Mouse (Mus musculus) brain, embryonic 14.5 days (tissue): Measurements from ENCODE around the gene Elf5.

ENCODE experiments used
- CTCF ChIP-seq: fragments of 200-500 bp; IDR thresholded peaks from 2 replicates; pipeline ENCODE4 v1.5.1; 2012; ENCODE audit warnings: inconsistent platforms, mild to moderate bottlenecking, moderate library complexity, borderline replicate concordance; ENCODE audit not compliant: insufficient read depth, insufficient read length; ENCODE audit errors: extremely low read depth
- POLR2A ChIP-seq: fragments of 200-500 bp; IDR thresholded peaks from 2 replicates; pipeline ENCODE4 v1.6.1; 2012; ENCODE audit warnings: mild to moderate bottlenecking, inconsistent platforms, borderline replicate concordance; ENCODE audit not compliant: poor library complexity, insufficient read depth, insufficient read length, severe bottlenecking; ENCODE audit errors: extremely low read depth

- TF ChIP-seq POLR2A (no peak), CTCF (no peak)
Observed at GRCm38 (mm10) chr2:103435110-103435509, 23.6 kb downstream of the Elf5 start.
